Mouse (Mus musculus): ENCODE measurements around the gene Gpr176.

GRCm38 (mm10) chr2:118262673-118263072 lies 110.5 kb downstream of the Gpr176 start:
- TF ChIP-seq GABPA (IDR thresholded peaks at IDR 0.05; ENCODE audit: low read depth, low read length) (no peak), CHD2 (IDR thresholded peaks at IDR 0.05; ENCODE audit: low read length) (no peak), RAD21 (IDR thresholded peaks at IDR 0.05; ENCODE audit: low read depth, low read length) (no peak), CTCF (IDR thresholded peaks at IDR 0.05 in 2 of 3, conservative IDR thresholded peaks at IDR 0.05 in 1 of 3; ENCODE audit: control insufficient read depth in 1 of 3, insufficient read depth in 1 of 3, low read depth in 2 of 3, low read length in 3 of 3, poor library complexity in 1 of 3, severe bottlenecking in 1 of 3) (no peak), POLR2A (IDR thresholded peaks at IDR 0.05; ENCODE audit: control insufficient read depth in 1 of 2, insufficient read depth in 1 of 2, low read depth in 1 of 2, low read length in 2 of 2, poor library complexity in 1 of 2) (no peak), GATA1 (IDR thresholded peaks at IDR 0.05; ENCODE audit: low read depth, low read length) (no peak), MXI1 (IDR thresholded peaks at IDR 0.05; ENCODE audit: low read depth, low read length) (no peak), JUND (IDR thresholded peaks at IDR 0.05; ENCODE audit: low read depth, low read length) (no peak)
